Mouse (Mus musculus): ENCODE measurements around the gene Rgl1.

Gene Rgl1

DNA sequence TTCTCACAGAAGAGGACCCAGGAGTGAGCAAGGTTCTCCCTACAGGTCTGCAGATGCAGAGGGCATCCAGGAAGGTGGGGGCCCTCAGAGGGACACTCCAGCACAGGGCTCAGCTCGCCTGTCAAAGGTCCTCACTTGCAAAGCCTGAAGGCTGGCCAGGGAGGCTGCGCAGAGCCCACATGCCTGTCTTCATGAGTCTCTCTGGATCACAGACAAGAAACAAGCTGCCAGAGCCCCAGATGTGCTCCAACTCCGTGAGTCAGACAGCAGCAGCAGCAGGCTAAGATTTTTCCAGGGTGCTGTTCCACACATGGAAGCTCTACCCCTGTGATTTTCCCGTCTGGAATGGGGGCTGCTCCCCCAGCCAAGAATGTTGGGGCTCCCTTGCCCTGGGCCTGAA is 251.9 kb downstream of the Rgl1 start:
- in situ Hi-C loops (cut with MboI; ENCODE audit: low pct_unique_long_range_greater_than_20kb in 1 of 2, low sequenced_read_pairs in 2 of 2, unreplicated experiment in 1 of 2): no loop called here

- in situ Hi-C loops (cut with MboI; ENCODE audit: low pct_unique_long_range_greater_than_20kb in 1 of 2, low sequenced_read_pairs in 2 of 2, unreplicated experiment in 1 of 2): no loop called here
These were observed 254.9 kb downstream of the Rgl1 start for GRCm38 (mm10) chr1:152511237-152511636.

- in situ Hi-C loops (cut with MboI; ENCODE audit: low pct_unique_long_range_greater_than_20kb in 1 of 2, low sequenced_read_pairs in 2 of 2, unreplicated experiment in 1 of 2): no loop called here
These were observed 257.5 kb downstream of the Rgl1 start for GRCm38 (mm10) chr1:152508481-152509220.

GRCm38 (mm10) chr1:152506726-152507125 is 259.4 kb downstream of the Rgl1 start:
- in situ Hi-C loops (cut with MboI; ENCODE audit: low pct_unique_long_range_greater_than_20kb in 1 of 2, low sequenced_read_pairs in 2 of 2, unreplicated experiment in 1 of 2): no loop called here

GRCm38 (mm10) chr1:152506175-152506574 is 260.0 kb downstream of the Rgl1 start:
- in situ Hi-C loops (cut with MboI; ENCODE audit: low pct_unique_long_range_greater_than_20kb in 1 of 2, low sequenced_read_pairs in 2 of 2, unreplicated experiment in 1 of 2): no loop called here

- in situ Hi-C loops (cut with MboI; ENCODE audit: low pct_unique_long_range_greater_than_20kb in 1 of 2, low sequenced_read_pairs in 2 of 2, unreplicated experiment in 1 of 2): no loop called here
These were observed 266.3 kb downstream of the Rgl1 start for GRCm38 (mm10) chr1:152499802-152500201.

GRCm38 (mm10) chr1:152497581-152497980 is 268.6 kb downstream of the Rgl1 start:
- in situ Hi-C loops (cut with MboI; ENCODE audit: low pct_unique_long_range_greater_than_20kb in 1 of 2, low sequenced_read_pairs in 2 of 2, unreplicated experiment in 1 of 2): no loop called here

GRCm38 (mm10) chr1:152496831-152497230 is 269.3 kb downstream of the Rgl1 start:
- in situ Hi-C loops (cut with MboI; ENCODE audit: low pct_unique_long_range_greater_than_20kb in 1 of 2, low sequenced_read_pairs in 2 of 2, unreplicated experiment in 1 of 2): no loop called here

GRCm38 (mm10) chr1:152492258-152492657 is 273.9 kb downstream of the Rgl1 start:
- in situ Hi-C loops (cut with MboI; ENCODE audit: low pct_unique_long_range_greater_than_20kb in 1 of 2, low sequenced_read_pairs in 2 of 2, unreplicated experiment in 1 of 2): no loop called here

GRCm38 (mm10) chr1:152490842-152491241 is 275.3 kb downstream of the Rgl1 start:
- in situ Hi-C loops (cut with MboI; ENCODE audit: low pct_unique_long_range_greater_than_20kb in 1 of 2, low sequenced_read_pairs in 2 of 2, unreplicated experiment in 1 of 2): no loop called here

GRCm38 (mm10) chr1:152476126-152476525 is 290.0 kb downstream of the Rgl1 start:
- in situ Hi-C loops (cut with MboI; ENCODE audit: low pct_unique_long_range_greater_than_20kb in 1 of 2, low sequenced_read_pairs in 2 of 2, unreplicated experiment in 1 of 2): no loop called here

GRCm38 (mm10) chr1:152468443-152468842 is 297.7 kb downstream of the Rgl1 start:
- in situ Hi-C loops (cut with MboI; ENCODE audit: low pct_unique_long_range_greater_than_20kb in 1 of 2, low sequenced_read_pairs in 2 of 2, unreplicated experiment in 1 of 2): no loop called here
